Mouse (Mus musculus): ENCODE results near the gene Tmem150c.

DNA sequence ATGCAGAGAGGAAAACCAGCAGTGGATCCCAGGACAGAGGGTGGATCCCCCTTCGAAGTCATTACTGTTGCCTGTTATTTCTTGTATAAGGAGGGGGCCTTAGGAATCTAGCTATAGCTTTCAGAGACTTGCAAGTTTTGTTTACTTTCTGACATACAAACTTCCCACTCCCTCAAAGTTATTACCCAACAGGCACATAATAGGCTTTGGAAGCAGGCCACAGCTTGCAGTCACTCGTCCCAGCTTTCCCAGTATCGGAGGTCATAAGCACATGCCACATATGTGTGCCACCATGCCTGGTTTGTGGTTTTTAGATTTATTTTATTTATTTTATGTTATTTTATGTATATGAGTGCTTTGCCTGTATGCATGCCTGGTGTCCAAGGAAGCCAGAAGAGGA, 3.2 kb upstream of the Tmem150c start:
- TF ChIP-seq CTCF (IDR thresholded peaks at IDR 0.05; ENCODE audit: low read depth) (no peak), EP300 (IDR thresholded peaks at IDR 0.05; ENCODE audit: low read depth) (no peak)

Measured in liver, postnatal 0 days (tissue).